8 mouse cellular contexts compared by ENCODE assay signal in the genomic region with DNA sequence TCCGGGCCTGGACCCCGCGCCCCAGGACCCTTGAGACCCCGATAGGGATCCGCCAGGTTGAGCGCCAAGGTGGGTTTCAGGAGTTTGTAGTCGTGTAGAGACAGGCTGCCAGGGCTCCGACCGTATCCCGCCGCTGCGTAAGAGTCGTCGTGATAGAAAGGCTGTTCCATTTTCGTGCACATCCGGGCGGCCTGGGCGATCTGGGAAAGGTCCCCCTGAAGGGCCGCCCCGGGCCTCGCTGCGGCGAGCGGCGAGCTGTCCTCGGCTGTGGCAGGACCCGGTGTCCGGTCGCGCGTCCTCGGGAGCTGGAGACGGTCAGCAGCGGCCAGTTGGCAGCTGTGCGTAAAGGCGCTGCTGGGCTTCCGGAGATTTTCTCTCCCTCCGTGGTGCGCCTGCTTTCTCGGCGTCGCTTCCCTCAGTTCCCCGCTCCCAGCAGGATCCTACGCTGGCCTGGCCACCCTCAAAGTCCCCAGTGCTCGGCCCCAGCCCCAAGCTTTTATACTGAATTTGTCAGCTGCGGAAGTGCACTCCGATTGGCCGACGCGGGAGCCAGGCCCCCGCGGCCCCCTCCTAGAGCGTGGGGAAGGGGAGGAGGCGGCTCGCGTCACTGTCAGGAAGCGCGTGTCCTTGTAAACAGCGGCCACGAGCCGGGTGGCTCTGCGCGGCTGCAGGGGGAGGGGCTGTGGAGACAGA. TPM values are rescaled to one million over a fixed set of nuclear protein-coding genes. Genes with fewer than 3 reads are reported as not detected.
DNase-seq lines count a peak whose midpoint lies in the region; ATAC-seq and TF ChIP-seq lines count a peak whose summit lies in the region.

A gene (minus strand): TSS at position 471 of the 693 bp plus-strand sequence.

- no peak within 1 kb of the TSS for H3K27ac ChIP-seq in forebrain, embryonic 11.5 days (ENCODE audit: low read depth, low read length)
- H3K27ac ChIP-seq in heart, embryonic 15.5 days: peak within 1 kb of the TSS; percentile 91
- peak within 1 kb of the TSS; percentile 99 for H3K27ac ChIP-seq in liver, embryonic 13.5 days
- H3K27ac ChIP-seq in stomach, embryonic 14.5 days (ENCODE audit: low read length): peak within 1 kb of the TSS; percentile 89

- peaks cover 32% of the 10 kb centered on the region for H3K4me1 ChIP-seq in forebrain, embryonic 11.5 days (replicated peaks; ENCODE audit: control insufficient read depth, insufficient read depth, low read length)
- peaks cover 70% of the 10 kb centered on the region for H3K4me1 ChIP-seq in heart, embryonic 15.5 days (replicated peaks)
- H3K4me1 ChIP-seq in liver, embryonic 13.5 days (replicated peaks): peaks cover 99% of the 10 kb centered on the region
- peaks cover 54% of the 10 kb centered on the region for H3K4me1 ChIP-seq in stomach, embryonic 14.5 days (ENCODE audit: control insufficient read depth, insufficient read depth, low read length)

- TF ChIP-seq POLR2A in brain, embryonic 14.5 days (IDR thresholded peaks at IDR 0.05; ENCODE audit: borderline replicate concordance, extremely low read depth, insufficient read depth, insufficient read length, poor library complexity, severe bottlenecking): peak; percentile 54; the same call in 1 of the 2 replicates

- peak; percentile 94 for DNase-seq in brain, embryonic 14.5 days (ENCODE audit: low read depth)
- peak; percentile 89 for DNase-seq in forebrain, embryonic 11.5 days (ENCODE audit: low spot score)
- peak; percentile 94 to 98 for DNase-seq in kidney, postnatal 25 days
- peak; percentile 82 for DNase-seq in liver, embryonic 13.5 days
- peak; percentile 97 to 98 for DNase-seq in natural killer cell, adult 2 months (ENCODE audit: low spot score in 2 of 2)

- under 1% methylated on average over 63 of the region's 63 CpGs for WGBS in forebrain, embryonic 11.5 days
- under 1% methylated on average over 63 of the region's 63 CpGs for WGBS in heart, embryonic 15.5 days
- WGBS in liver, embryonic 13.5 days (ENCODE audit: insufficient replicate concordance): under 1% methylated on average over 63 of the region's 63 CpGs
- WGBS in stomach, embryonic 14.5 days: under 1% methylated on average over 60 of the region's 63 CpGs

- peak; percentile 31 for ATAC-seq in forebrain, embryonic 11.5 days (replicated peaks; ENCODE audit: low FRiP score)
- ATAC-seq in heart, embryonic 15.5 days (replicated peaks; ENCODE audit: insufficient number of reproducible peaks, insufficient read depth, low FRiP score, low read depth): peak; percentile 67
- peak; percentile 26 for ATAC-seq in liver, embryonic 13.5 days (ENCODE audit: low read depth)
- ATAC-seq in stomach, embryonic 14.5 days (ENCODE audit: insufficient number of reproducible peaks, insufficient read depth, low FRiP score, low read depth): peak; percentile 66

- TF ChIP-seq CTCF in C2C12 (IDR thresholded peaks at IDR 0.05; ENCODE audit: control insufficient read depth, insufficient read depth, insufficient read length): no peak
- TF ChIP-seq CTCF in brain, embryonic 14.5 days (IDR thresholded peaks at IDR 0.05; ENCODE audit: borderline replicate concordance, extremely low read depth, insufficient read depth, insufficient read length): no peak

- H3K4me2 ChIP-seq in forebrain, embryonic 11.5 days (ENCODE audit: low read depth, low read length, severe bottlenecking): peak within 1 kb of the TSS; percentile 97
- peak within 1 kb of the TSS; percentile 97 for H3K4me2 ChIP-seq in heart, embryonic 15.5 days
- H3K4me2 ChIP-seq in liver, embryonic 13.5 days: peak within 1 kb of the TSS; percentile 99
- peak within 1 kb of the TSS; percentile 99 for H3K4me2 ChIP-seq in stomach, embryonic 14.5 days (replicated peaks; ENCODE audit: low read depth, low read length)

- peak within 1 kb of the TSS; percentile 45 for H3K9ac ChIP-seq in forebrain, embryonic 11.5 days (ENCODE audit: low read length)
- H3K9ac ChIP-seq in heart, embryonic 15.5 days: peak within 1 kb of the TSS; percentile 79
- peak within 1 kb of the TSS; percentile 96 for H3K9ac ChIP-seq in liver, embryonic 13.5 days
- H3K9ac ChIP-seq in stomach, embryonic 14.5 days (replicated peaks; ENCODE audit: low read depth, low read length): peak within 1 kb of the TSS; percentile 63

- H3K27me3 ChIP-seq in C2C12 (ENCODE audit: control insufficient read depth, insufficient read depth, insufficient read length): no peaks in the 10 kb centered on the region
- H3K27me3 ChIP-seq in forebrain, embryonic 11.5 days (ENCODE audit: control insufficient read depth, insufficient read depth, low read length): peaks cover 40% of the 10 kb centered on the region
- no peaks in the 10 kb centered on the region for H3K27me3 ChIP-seq in heart, embryonic 15.5 days
- H3K27me3 ChIP-seq in liver, embryonic 13.5 days: no peaks in the 10 kb centered on the region
- H3K27me3 ChIP-seq in stomach, embryonic 14.5 days (ENCODE audit: control insufficient read depth, insufficient read depth, low read length): no peaks in the 10 kb centered on the region

- H3ac ChIP-seq in C2C12 (ENCODE audit: control insufficient read depth, insufficient read length, low read depth): peak within 1 kb of the TSS; percentile 80

- no peaks in the 10 kb centered on the region for H3K9me3 ChIP-seq in forebrain, embryonic 11.5 days (ENCODE audit: control insufficient read depth, low read length)
- no peaks in the 10 kb centered on the region for H3K9me3 ChIP-seq in heart, embryonic 15.5 days (replicated peaks)
- no peaks in the 10 kb centered on the region for H3K9me3 ChIP-seq in liver, embryonic 13.5 days (replicated peaks)
- H3K9me3 ChIP-seq in stomach, embryonic 14.5 days (ENCODE audit: control insufficient read depth, low read depth, low read length): no peaks in the 10 kb centered on the region

- peaks cover 17% of the 10 kb centered on the region for H3K79me3 ChIP-seq in C2C12 (ENCODE audit: low read depth)

- peak within 1 kb of the TSS; percentile 84 for H3K4me3 ChIP-seq in C2C12 (ENCODE audit: insufficient read depth, poor library complexity, severe bottlenecking)
- H3K4me3 ChIP-seq in forebrain, embryonic 11.5 days (ENCODE audit: low read depth, low read length): peak within 1 kb of the TSS; percentile 40
- H3K4me3 ChIP-seq in heart, embryonic 15.5 days: peak within 1 kb of the TSS; percentile 66
- H3K4me3 ChIP-seq in liver, embryonic 13.5 days (replicated peaks): peak within 1 kb of the TSS; percentile 76
- H3K4me3 ChIP-seq in stomach, embryonic 14.5 days (ENCODE audit: low read depth, low read length): peak within 1 kb of the TSS; percentile 56

- peaks cover 9% of the 10 kb centered on the region for H3K36me3 ChIP-seq in C2C12 (ENCODE audit: control insufficient read depth, insufficient read depth)
- no peaks in the 10 kb centered on the region for H3K36me3 ChIP-seq in forebrain, embryonic 11.5 days (ENCODE audit: control insufficient read depth, insufficient read depth, low read length)
- H3K36me3 ChIP-seq in heart, embryonic 15.5 days: peaks cover 7% of the 10 kb centered on the region
- peaks cover 19% of the 10 kb centered on the region for H3K36me3 ChIP-seq in liver, embryonic 13.5 days
- peaks cover 5% of the 10 kb centered on the region; the same call in 1 of the 2 replicates for H3K36me3 ChIP-seq in stomach, embryonic 14.5 days (ENCODE audit: control insufficient read depth, insufficient read depth, low read length)

- peaks cover 37% of the 10 kb centered on the region for H3K79me2 ChIP-seq in C2C12 (ENCODE audit: control insufficient read depth, insufficient read depth)

TF ChIP-seq in C2C12, 6 proteins besides CTCF, POLR2A, EP300 and RAD21:
- TF ChIP-seq MYOG (IDR thresholded peaks at IDR 0.05; ENCODE audit: control insufficient read depth, extremely low read depth, insufficient read length) (no peak), MAX (IDR thresholded peaks at IDR 0.05) (peak; percentile 99)

RNA-seq across cellular contexts. Expression of the gene that starts here (rescaled TPM):
- polyA plus RNA-seq in C2C12 (2012; fragmentation: generic; extraction: Trizol): 158 TPM
- 6.7 and 7.1 TPM in 2 replicates for polyA plus RNA-seq in brain, embryonic 14.5 days (2012; rRNA removed)
- 5.2 and 5.8 TPM in 2 replicates for polyA plus RNA-seq in forebrain, embryonic 11.5 days (2014; fragmentation: Nextera tagmentation; extraction: Ambion mirVana)
- polyA plus RNA-seq in heart, embryonic 15.5 days (2015; fragmentation: Nextera tagmentation; extraction: Ambion mirVana): 11.0 and 16.6 TPM in 2 replicates
- 12.2 and 15.3 TPM in 2 replicates for polyA plus RNA-seq in liver, embryonic 13.5 days (2015; fragmentation: Nextera tagmentation; extraction: Ambion mirVana)
- 16.9 and 23.4 TPM in 2 replicates for polyA plus RNA-seq in stomach, embryonic 14.5 days (2014; fragmentation: Nextera tagmentation; extraction: Ambion mirVana)

Comparison
In these comparisons a context has a peak if more than half of its experiments do, and no peak if none do; other contexts are left out.
1. H3K9ac ChIP-seq: peak in every context shown above with its lines; median percentile 96 in liver, embryonic 13.5 days; 79 in heart, embryonic 15.5 days; 63 in stomach, embryonic 14.5 days; 45 in forebrain, embryonic 11.5 days.